Mouse (Mus musculus): Measurements from ENCODE around the gene Fam50b.

The Fam50b gene

DNA sequence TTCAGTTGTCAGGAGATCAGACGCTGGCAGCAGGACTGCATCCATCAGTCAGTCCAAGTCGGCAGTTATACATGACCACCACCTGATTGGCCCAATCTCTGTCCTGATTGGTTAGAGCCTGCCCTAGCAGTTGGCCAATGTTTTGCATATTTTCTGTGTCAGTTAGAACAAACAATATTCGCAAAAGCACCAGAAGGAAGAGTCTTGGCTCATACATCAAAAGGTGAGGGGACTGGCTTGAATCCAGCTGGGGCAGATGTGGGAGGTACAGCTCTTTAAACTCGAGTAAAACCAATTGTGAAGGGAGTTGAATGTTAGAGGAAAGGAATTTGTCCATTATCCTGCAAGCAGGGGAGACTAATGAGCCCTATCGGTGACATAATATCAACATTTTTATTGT, at the start of gene Fam50b:
Fam50b (plus strand) TSS at position 165 of the 400 bp plus-strand sequence.
- no peak for DNase-seq (ENCODE audit: low spot score)

DNA sequence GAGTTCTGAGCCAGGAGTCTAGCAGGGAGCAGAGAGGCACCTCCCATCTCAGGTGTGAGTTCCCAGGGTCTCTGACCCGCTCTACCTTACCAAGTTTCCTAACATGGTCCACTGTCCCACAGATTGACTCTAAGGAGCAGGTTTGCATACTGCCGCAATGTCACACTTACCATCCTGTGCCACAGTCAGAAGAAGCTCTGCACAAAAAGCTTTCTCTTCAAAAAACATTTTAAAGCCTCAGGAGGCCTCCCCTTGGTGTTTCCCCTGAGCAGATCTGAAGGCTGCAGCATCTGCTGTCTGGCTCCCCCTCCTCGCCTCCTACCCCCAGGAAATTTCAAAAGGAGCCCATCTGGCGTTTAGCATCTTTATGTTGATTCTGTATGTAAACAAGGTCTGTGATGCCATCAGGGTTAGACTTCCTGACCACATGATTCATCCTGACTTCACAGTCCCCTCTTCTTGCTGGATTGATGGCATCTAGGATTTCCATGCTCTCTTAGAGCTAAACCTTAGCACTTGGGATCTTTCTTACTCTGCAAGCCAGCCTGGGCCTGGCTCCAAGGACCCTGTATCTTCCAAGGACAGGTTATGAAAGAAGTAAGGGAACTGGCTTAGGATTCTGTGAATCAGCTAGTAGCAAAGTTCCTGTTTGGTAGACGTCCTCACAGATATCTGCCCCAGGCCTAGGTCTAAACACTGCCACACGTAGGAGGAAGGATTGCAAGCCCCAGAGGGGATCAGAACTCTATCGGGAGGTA, 49.5 kb upstream of the Fam50b start:
- DNase-seq (ENCODE audit: low spot score): no peak

DNA sequence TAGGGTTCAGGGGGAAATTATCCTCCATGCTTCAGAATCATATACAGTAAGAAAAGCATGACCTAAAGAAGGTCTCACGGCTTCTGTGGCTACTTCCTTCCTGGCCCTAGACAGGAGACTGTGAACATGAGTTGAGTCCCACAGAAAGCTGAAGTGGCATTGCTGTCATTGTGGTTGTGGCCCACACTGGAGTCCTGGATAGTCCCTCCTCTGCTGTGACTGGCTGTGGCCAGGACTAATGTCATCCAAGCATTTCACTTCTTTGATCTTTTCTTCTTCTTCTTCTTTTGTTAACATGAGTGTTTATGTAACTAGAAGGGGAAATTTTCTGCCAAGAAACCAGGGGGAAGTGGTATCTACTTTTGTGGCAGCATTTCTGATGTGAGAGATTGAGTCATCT, 43.6 kb upstream of the Fam50b start:
- DNase-seq (ENCODE audit: low spot score): no peak

DNA sequence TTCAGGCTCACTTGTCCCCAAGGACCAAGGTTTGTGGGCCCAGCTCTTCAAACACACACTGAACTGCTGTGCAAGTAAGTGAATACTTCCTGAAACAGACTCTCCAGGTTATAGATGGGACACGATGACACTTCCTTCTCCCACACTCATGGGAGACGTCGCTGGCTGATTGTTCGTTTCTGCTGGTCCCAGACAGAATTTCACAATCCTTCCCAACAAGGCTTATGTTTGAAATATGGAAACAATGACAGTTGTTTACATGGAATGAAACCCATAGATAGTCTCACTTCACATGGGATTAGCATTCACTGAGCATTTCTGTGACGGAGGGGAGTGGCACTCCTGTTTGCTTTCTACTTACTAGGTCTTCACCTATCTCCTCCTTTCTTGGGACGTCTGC, 41.5 kb upstream of the Fam50b start:
- no peak for DNase-seq (ENCODE audit: low spot score)

DNA sequence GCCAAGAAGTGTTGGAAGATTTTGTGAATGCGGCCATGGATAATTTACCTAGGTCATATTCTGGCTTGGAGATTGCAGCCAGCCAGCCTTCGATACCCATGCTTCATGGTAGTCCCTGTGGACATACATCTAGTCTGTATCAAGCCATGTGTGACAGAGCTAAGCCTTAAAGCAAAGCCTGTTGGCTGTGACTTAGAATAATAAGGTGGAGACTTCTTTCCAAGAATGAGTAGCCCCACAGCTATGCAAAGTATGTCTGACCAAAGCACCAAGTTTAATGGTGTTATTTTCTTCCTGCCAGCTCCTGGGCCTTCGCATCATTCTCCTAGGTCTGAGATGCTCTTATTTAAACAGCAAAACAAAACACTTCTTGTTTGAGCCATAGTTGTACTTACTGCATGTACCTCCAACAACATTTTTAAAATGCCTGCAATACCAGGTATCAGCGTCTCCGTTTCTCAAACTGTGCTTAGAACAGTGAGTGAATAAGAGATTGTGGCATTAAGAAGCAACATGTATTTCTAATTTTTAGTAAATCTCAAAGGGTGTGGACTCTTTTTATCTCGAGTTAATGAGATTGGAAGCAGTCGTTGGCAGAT, 37.8 kb upstream of the Fam50b start:
- no peak for DNase-seq (ENCODE audit: low spot score)

DNA sequence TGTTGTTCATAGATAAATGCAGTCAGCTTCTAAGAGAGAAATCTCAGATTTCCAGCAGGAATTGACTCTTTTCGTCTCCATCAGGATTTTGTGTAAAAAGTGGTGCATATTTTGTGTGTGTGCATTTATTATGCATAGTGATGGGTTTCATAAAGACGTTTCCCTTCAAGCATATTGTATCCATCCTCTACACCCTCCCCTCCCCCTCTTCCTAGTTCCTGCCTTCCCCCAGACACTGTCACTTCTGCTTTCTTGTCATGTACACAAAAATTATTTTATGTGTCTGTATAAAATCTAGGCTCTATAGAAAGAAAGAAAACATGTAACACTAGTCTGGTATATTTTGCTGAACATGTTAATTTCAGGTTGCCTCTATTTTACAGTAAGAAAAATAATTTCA, 34.6 kb upstream of the Fam50b start:
- DNase-seq (ENCODE audit: low spot score): no peak

DNA sequence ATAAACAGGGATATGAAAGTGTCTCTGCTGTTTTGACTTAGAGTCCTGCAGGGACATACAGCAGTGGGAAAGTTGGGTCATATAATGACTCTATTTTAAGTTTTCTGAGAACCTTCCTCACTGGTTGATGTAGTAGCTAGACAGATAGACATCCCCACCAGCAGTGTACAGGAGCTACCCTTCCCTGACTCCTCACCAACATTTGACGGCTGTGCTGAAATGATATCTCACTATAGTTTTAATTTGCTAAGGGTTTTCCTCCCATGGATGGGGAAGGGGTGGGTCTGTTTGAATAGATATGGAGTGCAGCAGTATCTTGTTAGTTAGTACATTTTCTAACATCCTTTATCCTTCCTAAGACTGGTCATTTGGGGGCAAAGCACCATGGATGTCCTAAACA, 34.0 kb upstream of the Fam50b start:
- no peak for DNase-seq (ENCODE audit: low spot score)

DNA sequence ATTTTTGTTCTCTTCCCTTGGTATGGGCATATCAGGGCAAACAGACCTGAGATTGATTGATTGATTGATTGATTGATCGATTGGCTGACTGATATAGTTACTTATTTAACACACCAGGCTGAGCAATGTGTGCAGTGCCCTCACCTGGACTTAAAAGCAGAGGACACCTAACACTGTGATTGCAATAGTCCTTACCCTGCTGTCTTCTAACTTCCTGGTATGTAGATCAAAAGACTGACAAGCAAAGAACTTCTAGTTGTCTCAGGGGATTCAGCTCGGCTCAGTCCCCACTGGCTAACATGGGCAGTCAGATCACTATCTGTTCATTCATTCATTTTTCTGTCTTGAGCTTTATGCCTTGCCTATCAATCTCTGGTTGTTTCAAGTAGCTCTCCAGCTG, 31.3 kb upstream of the Fam50b start:
- DNase-seq (ENCODE audit: low spot score): no peak

DNA sequence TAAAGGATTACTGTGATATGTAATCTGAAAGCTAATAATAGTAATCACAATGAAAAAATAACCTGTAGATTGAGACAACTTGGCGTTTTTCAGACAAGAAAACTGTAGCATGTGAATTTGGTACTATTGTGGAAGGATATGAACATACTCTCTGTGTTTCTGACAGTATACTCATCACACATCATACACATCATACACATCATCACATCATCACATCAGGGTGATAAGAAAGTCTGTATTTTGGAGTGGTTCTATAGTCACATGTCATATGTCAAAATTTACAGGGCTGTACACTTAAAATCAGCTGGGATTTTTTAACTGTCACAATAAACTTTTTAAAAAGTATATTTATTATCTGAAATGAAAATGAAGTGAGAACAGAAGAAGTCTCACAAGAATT, 30.9 kb upstream of the Fam50b start:
- DNase-seq (ENCODE audit: low spot score): no peak

DNA sequence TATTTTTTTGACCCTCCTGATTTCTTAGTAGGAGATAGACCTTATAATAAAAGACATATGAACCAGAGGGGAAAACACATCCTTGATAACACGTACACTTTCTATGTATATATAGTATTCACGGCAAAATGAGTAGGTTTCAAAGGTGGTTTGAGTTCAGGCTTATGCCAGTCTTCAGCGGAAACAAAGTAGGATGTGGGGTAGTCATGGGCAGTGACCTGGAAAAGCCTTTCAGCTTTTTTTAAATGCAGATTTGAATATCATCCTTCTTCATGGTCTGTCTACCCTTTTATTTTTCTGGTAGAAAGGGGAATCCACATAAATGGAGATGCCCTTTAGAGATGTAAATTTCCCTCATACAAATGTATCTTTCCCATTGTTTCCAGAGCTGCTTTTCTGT, 29.8 kb upstream of the Fam50b start:
- DNase-seq (ENCODE audit: low spot score): no peak

DNA sequence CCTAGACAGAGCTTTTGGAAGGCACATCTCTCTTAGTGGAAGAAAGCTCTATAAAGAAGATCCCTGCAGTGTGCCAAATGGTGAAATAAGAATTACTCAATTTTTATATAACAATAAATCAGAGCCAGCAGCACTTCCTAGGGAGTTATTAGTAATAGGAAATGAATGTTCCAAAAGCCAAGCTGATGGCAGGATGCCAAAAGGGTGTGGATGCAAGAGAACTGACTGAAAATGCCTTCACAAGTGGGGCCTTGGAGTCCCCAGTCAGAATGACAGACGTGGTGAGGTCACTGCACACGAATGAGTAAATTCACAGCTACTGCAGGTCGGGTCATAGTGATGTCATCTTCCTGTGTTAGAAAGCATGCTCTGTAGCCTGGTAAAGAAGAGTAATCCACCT, 25.7 kb upstream of the Fam50b start:
- peak; percentile 52 for DNase-seq (ENCODE audit: low spot score)

DNA sequence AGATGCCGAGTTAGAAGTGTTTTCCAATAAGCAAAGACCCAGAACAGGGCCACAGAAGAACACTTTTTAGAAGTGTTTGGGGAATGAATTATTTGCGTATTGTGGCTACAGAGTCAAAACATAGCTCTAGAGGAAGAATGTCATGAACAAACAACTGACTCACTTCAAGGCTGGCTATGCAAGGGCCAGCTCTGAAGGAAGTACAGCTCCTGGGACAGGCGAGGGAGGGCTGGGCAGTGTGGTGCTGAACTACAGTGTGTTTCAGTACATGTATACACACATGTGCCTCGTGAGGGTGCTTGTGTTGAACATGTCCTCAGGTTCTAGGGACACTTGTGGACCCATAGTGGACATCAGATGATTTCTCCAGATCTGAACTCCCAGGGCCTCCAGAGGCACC, 25.1 kb upstream of the Fam50b start:
- DNase-seq (ENCODE audit: low spot score): no peak

DNA sequence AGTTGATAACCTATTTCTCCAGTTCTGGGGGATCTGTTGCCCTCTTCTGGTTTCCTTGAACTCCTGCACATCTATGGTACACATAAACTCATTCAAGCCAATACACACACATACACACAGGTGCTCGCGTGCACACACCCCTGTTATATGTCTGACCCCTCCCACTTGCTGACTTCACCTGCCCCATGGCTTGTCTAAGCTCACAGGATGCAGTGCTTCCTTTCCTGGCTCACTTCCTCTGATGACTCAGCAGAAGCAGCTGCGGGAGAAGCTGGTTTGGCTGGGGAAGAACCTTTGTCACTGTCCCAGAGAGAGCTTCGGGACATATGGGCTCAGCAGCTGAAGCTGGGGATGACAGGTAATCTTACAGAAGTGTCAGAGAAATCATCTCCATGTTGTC, 23.2 kb upstream of the Fam50b start:
- DNase-seq (ENCODE audit: low spot score): no peak

DNA sequence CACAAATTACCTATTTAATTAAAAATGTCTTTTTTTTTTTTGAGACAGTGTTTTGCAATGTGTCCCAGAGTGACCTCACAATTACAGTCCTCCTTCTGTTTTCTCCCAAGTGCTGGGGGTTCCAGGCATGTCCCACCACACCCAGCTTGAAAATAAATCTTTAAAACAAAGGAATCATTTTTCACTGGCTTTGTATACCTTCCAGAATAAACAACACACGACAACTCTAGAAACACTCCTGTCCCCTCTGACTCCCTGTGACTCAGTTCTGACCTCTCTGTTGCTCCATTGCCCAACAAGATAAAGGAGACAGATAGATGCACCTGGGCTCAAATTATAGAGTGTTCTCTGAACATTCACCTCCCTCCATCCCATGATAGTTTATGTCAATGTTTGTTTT, 21.8 kb upstream of the Fam50b start:
- DNase-seq (ENCODE audit: low spot score): no peak

DNA sequence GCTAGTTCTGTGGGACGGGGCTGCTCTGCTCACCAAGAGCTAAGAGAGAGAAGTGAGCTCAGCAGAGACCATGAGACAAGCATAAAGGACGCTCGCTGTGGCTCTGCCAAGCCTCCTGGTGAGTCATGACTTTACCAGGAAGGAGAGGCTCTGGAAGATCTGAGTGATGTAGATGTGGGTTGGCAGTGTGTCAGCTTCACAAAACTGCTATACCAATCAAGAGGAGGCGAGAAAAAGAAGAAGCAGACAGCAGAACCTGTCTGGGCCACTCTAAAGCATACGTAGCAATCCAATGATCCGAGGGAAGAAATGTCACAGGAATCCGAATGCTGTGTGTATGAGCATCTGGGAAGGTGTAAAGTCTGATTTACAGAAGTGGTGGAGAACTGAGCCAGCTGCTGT, 19.2 kb upstream of the Fam50b start:
- peak; percentile 70 for DNase-seq (ENCODE audit: low spot score)

DNA sequence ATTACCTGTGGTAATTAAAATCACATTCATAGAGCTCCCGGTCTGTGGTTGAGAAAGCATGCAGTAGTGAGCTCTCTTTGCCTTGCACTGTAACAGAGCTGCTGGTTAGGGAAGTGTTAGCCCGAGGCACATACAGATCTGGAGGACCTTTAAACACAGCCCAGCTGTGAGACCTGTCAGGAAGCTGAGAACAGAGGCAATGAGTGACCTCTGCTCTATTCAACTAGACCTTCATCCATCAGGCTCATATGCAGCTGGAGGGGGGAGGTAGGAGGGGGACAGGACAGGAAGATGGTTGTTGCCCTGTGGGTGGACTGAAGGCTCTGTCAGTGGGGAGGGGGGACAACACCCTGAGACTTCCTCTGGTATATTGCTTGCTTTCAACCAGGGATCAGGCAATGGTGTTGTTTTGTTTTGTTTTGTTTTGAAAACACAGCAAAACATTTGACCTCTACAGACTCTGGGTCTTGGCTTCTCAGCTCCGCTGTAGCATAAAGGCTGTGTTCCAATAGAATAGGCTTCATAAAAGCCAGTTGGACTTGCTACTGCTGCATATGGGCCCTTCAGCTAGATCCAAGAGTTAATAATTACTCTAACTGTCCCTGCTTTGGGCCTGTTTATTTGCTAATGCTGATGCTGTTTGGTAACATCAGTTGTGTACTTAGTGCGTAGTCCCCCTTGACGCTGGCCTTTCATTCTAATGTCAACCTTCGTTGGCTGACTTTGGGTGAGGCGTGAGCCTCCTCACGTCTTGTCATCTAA, 9.6 kb upstream of the Fam50b start:
- DNase-seq (ENCODE audit: low spot score): no peak

DNA sequence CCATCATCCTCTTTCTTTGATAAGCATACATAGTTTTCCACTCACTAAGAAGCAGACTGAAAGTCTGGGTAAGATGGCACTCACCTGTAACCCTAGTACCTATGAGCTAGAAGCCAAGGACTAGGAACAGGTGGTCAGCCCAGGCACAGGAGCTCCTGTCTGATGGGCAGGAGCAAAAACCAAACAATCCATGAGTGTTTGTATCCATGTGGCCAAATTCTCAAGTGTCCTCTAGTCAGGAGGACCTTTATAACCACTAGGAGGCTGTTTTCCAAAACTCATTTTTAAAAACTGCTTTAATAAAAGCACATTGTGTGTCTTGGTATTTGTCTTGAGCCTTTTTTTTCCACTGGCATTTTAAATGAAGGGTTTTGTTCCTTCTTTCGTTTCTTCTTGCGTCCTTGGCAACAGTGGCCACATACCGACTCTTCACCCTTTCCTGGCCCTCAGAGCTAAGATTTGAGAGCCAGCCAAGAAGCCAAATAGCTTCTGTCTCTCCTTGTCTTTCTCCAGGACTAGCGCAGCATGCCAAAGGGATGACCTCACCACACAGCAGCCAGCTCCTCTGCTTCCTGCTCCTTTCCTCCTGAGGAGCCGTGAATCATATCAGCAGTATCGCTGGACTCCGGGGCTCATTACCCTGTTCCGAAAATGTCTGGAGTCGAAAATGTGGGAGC, 8.7 kb upstream of the Fam50b start:
- DNase-seq (ENCODE audit: low spot score): peak; percentile 65

DNA sequence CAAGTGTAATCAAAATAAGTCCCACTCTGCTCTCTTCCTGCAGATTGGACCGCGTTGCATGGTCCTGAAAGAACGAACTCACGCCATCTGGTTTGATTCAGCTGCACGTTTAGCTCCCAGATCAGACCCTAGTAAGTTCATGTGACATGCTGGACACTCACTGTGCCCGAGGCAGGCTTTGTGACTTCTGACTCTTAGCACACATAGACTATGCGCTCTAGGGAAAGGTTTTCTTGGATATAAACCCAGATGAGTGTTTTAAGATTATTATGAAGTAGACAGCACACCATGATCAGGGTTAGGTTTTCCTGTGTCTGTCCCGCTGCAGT, 8.2 kb upstream of the Fam50b start:
- DNase-seq (ENCODE audit: low spot score): no peak

DNA sequence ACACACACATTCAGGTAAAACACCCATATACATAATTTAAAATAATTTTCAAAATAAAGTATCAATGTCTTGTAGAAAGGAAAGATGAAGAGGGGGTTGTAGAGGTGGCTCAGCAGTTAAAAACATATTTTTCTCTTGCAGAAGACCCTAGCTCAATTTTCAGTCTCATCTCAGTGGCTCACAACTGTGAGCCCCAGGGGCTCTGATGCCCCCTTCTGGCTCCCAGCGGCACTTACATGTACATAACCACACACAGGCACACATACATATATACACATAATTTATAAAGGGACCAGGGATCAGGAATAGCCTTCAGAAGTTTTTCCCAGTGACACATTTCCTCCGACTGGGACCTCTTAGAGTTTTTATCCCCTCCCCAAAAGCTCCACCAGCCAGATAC, 7.6 kb upstream of the Fam50b start:
- no peak for DNase-seq (ENCODE audit: low spot score)

DNA sequence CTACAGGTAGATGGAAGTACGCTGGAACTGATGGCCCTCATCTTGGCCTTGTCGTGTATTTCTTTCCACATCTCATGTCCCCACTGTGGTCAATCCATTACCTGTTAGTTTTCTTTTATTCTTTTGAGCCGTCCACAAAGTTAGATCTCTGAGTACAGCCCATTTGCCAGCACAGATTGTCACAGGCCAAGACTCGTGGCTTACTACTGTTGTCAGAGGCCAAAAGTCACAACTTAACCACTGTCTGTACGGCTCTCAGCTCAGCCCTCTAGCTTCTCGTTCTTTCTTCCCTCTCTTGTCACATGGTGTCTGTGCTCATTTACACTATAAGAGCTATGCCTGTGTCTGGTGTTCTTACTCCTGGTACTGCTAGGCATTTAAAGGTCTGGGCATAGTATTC, 3.1 kb upstream of the Fam50b start:
- no peak for DNase-seq (ENCODE audit: low spot score)

DNA sequence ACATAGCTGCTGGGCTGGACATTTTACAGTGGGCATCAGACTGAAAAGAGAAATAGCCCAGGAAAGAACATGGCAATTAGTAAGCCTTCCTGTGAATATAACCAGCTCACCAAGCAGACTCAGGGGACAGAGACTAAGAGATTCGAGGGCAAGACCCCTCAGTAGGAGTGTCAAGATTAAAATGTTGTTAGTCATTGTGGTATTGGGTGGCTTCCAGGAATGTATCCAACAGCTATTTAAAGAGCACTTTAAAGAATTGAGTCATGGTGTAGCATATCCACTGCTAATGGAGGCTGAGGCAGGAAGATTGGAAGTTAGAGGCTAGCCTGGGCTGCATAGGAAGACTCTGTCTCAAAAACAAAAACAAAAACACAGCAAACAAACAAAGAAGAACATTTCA, 870 bp upstream of the Fam50b start:
- DNase-seq (ENCODE audit: low spot score): peak; percentile 26

DNA sequence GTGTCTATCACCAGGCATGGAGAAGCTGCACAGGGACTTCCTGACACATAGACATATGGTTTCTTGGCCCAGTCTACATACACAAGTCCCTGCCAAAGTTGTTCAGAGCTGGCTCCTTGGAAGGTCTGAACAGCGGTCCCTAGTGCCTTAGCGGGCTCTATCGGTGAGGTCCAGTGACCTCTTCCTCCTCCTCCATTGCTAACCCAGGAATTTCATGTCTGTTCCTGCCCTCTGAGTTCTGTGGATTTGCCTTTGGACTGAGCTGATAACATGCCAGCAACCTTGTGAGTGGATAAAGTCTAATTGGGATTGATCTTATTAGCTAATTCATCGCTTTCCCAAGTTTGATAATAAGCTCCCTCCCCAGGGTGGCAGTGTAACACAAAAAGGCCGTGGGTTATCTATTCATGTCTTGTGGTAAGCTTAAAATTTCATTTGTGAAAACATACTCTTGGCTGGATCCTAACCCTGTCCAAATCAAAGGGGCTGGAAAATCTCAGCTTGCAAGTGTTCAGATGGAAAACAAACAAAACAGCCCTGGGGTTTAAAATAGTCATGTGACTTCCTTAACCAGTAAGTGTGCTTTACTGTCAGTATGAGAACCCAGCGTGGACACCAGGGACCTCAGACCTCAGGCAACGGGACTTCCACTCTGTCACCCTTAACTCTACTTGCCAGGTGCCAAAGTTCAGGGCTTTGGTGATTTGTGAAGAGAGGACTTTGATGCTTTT, 3.5 kb downstream of the Fam50b start:
- DNase-seq (ENCODE audit: low spot score): peak; percentile 17

DNA sequence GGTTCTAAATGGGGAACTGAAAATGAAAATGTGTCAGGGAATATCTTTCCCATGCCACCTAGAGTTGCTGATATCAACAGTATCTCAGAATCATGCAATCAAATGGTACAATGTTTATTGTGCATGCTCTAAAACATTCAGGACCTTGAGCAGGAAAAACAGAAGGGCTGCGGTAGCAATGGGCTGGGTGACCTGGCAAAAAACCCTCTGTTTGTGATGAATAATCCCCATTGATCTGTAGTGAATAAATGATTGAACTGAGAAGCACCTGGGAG, 4.0 kb downstream of the Fam50b start:
- DNase-seq (ENCODE audit: low spot score): no peak
